Mouse (Mus musculus) frontal cortex, postnatal 25 days (tissue): ENCODE measurements around the gene Nkx1-1.

ENCODE experiments used
- DNase-seq, 2 experiments: peaks; one replicate each; pipeline ENCODE4 v3.0.0; 2022; ENCODE audit warnings: low spot score in 2 of 2

Gene Nkx1-1

DNA sequence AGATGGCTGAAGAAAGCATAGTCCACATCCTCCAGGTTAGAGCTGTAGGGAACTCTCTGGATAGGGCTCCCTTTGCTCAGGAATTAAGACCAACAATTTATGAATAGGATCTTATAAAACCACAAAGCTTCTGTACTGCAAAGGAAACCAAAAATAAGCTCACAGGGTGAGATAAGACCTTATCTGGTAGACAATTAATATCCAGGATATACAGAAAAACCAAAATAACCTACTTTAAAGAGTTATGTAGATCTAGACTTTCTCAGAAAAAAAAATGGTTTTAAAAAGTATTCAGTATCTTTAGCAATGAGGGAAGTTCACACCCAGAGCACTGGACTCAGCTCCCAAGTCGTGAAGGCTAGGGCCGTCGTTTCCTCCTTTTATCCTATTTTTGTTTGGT is 13.5 kb downstream of the Nkx1-1 start:
- DNase-seq, result no peak

- no peak for DNase-seq
Measured at GRCm38 (mm10) chr5:33400819-33401218, 33.0 kb downstream of the Nkx1-1 start.

DNA sequence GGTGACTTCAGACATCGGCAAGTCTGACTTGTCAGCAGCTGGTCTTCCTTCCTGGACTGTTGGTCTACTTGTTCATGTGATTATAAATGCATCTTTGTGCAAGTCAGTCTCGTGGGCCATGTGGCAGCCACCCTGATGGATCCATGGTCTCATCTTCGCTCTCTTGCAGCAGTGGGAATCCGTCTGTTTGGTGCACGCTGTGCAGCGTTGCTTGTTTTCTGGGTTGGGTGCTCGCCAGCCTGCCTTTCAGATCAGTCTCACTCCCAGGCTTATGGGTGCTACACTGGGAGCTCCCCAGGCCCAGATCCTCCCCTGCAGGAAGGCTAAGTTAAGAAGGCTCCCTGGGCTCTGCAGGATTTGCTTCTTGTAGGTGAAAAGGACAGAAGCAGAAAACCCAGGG is 36.9 kb downstream of the Nkx1-1 start:
- no peak for DNase-seq

GRCm38 (mm10) chr5:33395693-33396092 is 38.1 kb downstream of the Nkx1-1 start:
- no peak for DNase-seq

GRCm38 (mm10) chr5:33393803-33394202 is 40.0 kb downstream of the Nkx1-1 start:
- DNase-seq, result peak; percentile 71 to 78

DNA sequence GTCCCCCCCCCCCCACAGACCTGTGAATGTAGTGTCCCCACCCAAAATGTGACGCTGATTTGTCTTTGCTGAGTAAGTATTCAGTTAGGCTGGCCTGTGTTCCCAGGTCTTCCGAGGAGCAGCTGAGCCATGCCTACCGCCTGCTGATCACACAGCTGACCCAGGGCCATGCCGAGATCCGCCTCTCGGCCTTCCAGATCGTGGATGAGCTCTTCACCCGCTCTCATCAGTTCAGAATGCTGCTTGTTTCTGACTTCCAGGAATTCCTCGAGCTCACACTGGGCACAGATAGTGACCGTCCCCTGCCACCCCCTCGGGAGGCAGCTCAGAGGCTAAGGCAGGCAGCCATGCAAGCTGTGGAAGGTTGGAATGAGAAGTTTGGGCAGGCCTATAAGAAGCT is 46.2 kb downstream of the Nkx1-1 start:
- no peak for DNase-seq
